Mouse (Mus musculus) brain, adult 10 weeks (tissue): ENCODE measurements around the gene Bean1. TPM values are rescaled to one million over a fixed set of nuclear protein-coding genes. Genes with fewer than 3 reads are reported as not detected.

Experiments
- polyA plus RNA-seq: library from polyadenylated mRNA; stranded (reverse); fragments of 350-450 nt; fragmentation: Illumina TruSeq; extraction: RNeasy Lipid Tissue Mini Kit (QIAGEN cat#74804); gene quantifications from one replicate; pipeline ENCODE4 v1.2.3, GENCODE M21; 2015; ENCODE audit warnings: low read depth, low replicate concordance

The Bean1 gene
- 10.8 TPM for polyA plus RNA-seq

GRCm38 (mm10) chr8:104170118-104171049, at the start of gene Bean1:
Gene Bean1 (plus strand): TSS chr8:104170442.

GRCm38 (mm10) chr8:104248276-104248675, 78.0 kb downstream of the Bean1 start, which contains the start of gene Tk2:
Gene Tk2 (minus strand): TSS chr8:104248558.

GRCm38 (mm10) chr8:104250439-104251367, 80.5 kb downstream of the Bean1 start, which contains the start of gene Cklf:
Gene Cklf (plus strand): TSS chr8:104250861.

Other genes starting within 250 kb of the Bean1 start
- 9.8 TPM for gene Cdh5, start 68.8 kb upstream of the Bean1 start, polyA plus RNA-seq
- 40.2 TPM for gene Tk2, start 78.1 kb downstream of the Bean1 start, polyA plus RNA-seq
- 8.0 TPM for gene Cklf, start 80.4 kb downstream of the Bean1 start, polyA plus RNA-seq
- gene Cmtm2a, start 122.7 kb downstream of the Bean1 start, polyA plus RNA-seq: not detected
- not detected for gene Gm45711, start 139.6 kb downstream of the Bean1 start, polyA plus RNA-seq
- gene Cmtm1, start 139.7 kb downstream of the Bean1 start, polyA plus RNA-seq: not detected
- not detected for gene Gm11020, start 151.1 kb downstream of the Bean1 start, polyA plus RNA-seq
- gene Cmtm2b, start 151.8 kb downstream of the Bean1 start, polyA plus RNA-seq: not detected
- gene Cmtm3, start 169.0 kb downstream of the Bean1 start, polyA plus RNA-seq: 12.5 TPM
- 43.4 TPM for gene Cmtm4, start 225.4 kb downstream of the Bean1 start, polyA plus RNA-seq